Mouse (Mus musculus) gastrocnemius, postnatal 4 days (tissue): ENCODE results near the gene Cd68. TPM values are rescaled to one million over a fixed set of nuclear protein-coding genes. Genes with fewer than 3 reads are reported as not detected.
A peak's percentile ranks its signal among the peaks of the same experiment; 100 is the strongest.

Experiments
- DNase-seq, 2 experiments: peaks; one replicate each; pipeline ENCODE4 v3.0.0; 2021 to 2022; ENCODE audit warnings: low spot score in 2 of 2, mixed read lengths in 2 of 2
- total RNA-seq, 2 experiments: library from RNA; stranded (reverse); gene quantifications; 2 replicates each; pipeline ENCODE4 v1.2.3; 2021

The Cd68 gene
- total RNA-seq, 2 experiments from 2014 or later = 13.1 to 14.0 TPM

GRCm38 (mm10) chr11:69671726-69672124 is 5.8 kb upstream of the Cd68 start:
- no peak for DNase-seq

GRCm38 (mm10) chr11:69670786-69671725 is 5.1 kb upstream of the Cd68 start:
- DNase-seq = peak; percentile 94 to 96

DNA sequence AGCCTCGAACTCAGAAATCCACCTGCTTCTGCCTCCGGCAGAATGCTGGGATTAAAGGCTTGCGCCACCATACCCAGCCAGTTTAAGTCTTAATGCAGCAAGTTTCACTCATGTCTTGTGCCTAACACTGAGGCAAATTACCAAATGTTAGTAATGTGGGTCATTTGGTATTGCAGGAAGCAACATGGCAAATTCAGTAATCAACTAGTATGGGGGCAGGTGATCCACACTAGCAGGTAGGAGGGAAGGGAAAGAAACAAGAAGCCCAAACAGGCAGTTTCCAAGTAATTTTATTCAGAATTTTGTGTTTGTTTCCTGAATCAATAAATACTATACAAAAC is 682 bp upstream of the Cd68 start:
- no peak for DNase-seq

DNA sequence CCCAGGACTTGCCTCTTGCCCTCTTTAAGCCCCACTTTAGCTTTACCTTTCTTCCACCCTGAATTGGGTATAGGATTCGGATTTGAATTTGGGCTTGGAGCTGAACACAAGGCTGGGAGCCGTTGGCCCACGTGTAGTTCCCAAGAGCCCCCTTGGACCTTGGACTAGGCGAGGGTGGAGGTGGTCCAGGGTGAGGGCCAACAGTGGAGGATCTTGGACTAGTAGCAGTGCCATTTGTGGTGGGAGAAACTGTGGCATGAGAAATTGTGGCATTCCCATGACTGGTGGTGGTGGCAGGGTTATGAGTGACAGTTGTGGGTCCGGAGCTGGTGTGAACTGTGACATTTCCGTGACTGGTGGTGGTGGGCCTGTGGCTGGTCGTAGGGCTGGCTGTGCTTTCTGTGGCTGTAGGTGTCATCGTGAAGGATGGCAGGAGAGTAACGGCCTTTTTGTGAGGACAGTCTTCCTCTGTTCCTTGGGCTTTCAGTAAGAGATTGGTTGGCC is 444 bp downstream of the Cd68 start:
- no peak for DNase-seq

GRCm38 (mm10) chr11:69664841-69665240 is 1.1 kb downstream of the Cd68 start:
- no peak for DNase-seq

DNA sequence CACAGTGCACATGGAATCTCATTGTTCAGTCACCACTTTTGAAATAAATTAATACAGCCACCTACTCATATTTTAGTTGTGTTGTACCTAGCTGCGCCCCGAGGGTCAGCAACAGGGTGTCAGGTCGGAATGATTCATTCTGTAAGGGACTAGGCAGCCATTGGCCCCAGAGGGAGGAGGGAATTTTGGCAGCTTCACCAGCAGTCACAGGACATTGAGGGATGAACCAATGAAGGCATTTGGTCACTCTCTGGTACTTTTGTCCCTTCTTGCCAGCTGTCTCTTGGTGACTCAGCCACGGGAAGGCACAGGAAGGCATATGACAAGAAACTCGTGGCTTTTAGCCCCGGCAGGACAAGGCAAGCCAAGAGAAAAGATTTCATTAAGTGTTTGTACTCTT is 2.2 kb downstream of the Cd68 start:
- DNase-seq = no peak

GRCm38 (mm10) chr11:69662967-69663671 is 2.8 kb downstream of the Cd68 start:
- no peak for DNase-seq

DNA sequence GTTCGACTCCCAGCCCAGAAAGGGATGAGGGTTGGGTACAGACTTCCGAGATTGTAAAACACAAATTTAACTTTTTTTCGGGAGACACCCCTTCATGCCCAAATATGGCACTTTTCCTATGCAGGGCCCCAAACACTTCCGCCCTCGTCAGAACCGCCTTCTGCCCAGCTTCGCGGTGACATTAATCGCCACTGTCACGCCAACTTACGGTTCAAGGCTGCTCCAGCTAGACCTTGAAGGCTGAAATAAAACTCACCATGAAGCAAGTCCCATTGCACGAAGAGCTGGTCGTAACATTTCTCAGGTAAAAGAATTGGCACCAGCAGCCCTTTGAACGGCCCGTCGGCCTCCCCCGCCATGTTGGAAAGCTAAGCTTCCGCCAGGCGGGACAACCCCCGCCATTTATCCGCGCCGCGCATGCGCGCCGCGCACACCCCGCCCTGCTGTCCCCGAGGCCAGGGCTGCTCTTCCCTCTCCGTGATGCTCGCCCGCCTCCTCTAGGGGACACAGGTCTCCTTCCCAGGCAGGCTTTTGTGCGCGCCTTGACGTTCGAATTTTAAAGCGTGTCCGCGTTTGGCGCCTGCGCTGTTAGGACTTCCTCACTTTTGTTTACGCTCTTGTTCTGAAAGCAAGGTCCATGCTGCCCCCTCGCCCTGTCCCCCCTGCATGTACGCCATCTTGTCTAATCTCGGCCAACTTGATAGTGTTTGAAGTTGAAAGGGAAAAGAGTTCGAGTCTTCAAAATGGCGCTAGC is 3.6 kb downstream of the Cd68 start, which contains the start of gene Mpdu1:
TSS of gene Mpdu1 (minus strand) at position 430 of the 754 bp plus-strand sequence.
- peak; percentile 88 to 93 for DNase-seq

GRCm38 (mm10) chr11:69661221-69661881 is 4.6 kb downstream of the Cd68 start:
- no peak for DNase-seq

DNA sequence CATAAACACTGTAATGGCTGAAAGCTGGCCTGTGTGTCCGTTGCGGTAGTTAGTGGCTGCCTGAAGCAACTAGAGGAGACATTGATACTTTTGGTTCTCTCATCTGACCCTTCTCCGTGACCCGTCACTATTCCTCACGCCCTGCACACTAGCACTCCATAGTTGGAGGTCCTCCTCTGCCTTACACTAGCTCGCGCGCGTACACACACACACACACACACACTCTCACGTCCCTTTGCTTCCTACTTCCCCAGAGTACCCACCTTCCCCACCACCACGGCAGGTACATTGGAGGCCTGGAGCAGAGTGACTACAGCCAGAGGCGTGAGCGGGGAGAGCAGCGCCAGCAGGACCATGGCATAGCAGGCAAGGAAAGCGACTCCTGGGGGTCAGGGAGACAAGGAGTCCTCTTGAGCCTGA is 8.5 kb downstream of the Cd68 start:
- DNase-seq = no peak

DNA sequence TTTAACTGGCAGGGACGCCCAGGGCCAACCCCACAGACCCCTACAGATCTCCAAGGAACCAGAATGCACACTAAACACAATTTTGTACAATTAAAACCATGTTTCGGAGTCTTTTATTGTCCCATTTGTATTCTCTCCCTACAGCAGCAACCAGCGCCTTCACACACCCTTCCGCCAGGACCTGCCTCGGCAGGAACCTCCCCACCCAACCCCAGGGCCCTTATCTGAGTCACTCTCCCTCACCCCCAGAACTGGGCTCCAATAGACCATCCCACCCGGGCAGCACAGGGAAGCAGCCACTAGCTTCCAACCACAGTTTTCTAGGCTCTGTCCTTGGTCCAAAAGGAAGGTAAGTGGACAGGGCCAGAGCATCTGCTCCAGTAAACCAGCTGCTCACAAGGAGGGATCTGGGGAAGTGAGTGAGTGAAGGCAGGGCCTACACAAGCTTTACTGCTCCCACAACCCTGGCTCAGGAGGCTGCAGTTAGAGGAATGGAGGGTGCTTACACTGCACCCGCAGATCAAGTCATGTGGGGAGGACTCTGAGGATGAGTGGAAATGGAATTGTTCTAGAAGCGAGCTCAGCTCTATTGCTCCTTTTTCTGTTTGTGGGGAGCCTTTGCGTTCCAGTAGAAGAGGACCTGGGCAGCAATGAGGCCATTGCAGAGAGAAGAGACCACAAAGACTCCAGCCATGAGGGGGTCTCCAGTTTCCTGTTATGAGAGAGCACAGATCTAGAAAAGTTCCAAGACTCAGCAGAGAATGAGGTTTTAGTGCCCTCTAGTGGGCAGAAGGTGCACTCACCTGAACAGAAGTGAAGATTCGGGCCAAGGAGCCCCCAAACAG is 9.1 kb downstream of the Cd68 start:
- peak in 1 of 2 experiments; percentile 42 for DNase-seq

DNA sequence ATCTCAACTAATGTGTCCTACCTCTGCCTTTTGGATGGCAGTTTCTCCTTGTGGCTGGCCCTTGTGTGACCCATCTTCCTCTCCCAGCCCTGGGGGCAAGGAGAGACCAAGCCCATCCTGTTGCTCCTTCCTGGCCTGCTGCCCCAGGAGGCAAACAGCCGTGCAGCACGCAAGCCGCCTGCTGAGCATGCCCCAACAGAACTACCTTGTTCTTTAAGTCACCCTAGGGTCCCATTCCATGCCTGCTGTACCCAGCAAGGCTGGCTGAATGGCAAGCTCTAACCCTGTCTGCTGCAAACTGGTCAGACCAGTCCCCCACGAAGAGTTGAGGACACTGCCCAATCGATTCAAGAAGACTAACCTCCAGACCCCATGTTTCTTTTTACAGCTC is 9.9 kb downstream of the Cd68 start:
- DNase-seq = no peak

- DNase-seq = peak in 1 of 2 experiments; percentile 72
Observed at GRCm38 (mm10) chr11:69655264-69656064, 10.5 kb downstream of the Cd68 start, which contains the start of gene Sox15. Sox15 (plus strand) TSS chr11:69655314.

GRCm38 (mm10) chr11:69654760-69655159 is 11.2 kb downstream of the Cd68 start:
- no peak for DNase-seq

DNA sequence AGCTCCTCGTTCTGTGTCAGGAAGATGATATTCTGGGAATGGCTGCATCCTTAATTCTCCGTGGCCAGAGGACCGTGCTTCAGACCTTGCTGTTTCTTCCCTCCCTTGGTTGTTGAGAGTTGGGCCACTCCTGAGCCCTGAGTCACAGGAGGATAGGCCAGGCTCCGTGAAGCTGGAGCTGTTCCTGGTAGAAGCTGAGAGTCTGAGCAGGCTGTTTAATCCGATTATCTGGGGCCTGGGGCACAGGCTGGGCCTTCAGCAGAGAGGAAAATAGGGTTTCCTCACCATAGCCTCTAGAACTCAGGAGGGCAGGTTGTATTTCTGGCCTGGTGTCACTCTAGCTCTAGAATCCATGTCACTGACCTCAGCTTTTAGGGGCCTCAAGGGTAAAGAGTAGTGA is 12.6 kb downstream of the Cd68 start:
- DNase-seq = no peak

- no peak for DNase-seq
Observed at GRCm38 (mm10) chr11:69645860-69646259, 20.1 kb downstream of the Cd68 start.

GRCm38 (mm10) chr11:69635471-69635870 is 30.5 kb downstream of the Cd68 start:
- DNase-seq = no peak

DNA sequence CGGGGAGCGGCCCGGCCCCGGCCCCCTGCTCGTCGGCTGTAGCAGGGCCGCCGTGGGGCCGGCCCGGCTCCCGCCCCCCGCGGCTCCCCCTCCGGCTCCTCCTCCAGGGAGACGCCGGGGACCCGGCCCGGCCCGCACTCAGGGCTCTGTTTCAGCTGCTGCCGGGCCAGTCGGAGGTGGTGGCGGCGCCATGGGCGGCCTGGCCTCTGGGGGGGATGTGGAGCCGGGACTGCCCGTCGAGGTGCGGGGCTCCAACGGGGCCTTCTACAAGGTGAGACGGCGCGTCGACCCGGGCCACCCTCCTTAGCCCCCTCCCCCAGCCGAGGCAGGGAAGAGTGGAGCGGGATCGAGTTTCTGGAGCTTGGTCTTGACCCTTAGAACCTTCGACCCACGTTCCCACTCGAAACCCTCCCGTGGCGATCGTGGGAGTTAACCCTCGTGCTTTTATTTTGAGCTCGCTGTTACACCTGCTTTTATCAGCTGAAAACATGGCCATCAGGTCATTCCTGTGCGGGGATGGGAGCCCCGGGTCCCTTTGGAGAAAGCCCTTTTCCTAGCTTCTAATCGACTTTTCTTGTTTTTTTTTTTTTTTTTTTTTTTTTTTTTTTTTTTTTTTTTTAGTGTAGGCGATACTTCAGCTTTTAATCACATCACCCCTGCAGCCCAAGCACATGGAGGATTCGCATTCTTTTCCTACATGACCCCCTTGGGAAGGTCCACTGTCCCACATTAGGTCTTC is 32.7 kb downstream of the Cd68 start:
- DNase-seq = peak in 1 of 2 experiments; percentile 68
